Mouse (Mus musculus): Measurements from ENCODE around the gene Abi2.
"Not testable (repeated sequence)": the region's sequence is repeated elsewhere in the genome, so short reads cannot be mapped to it uniquely, and the experiment has no call there.

Gene Abi2

GRCm38 (mm10) chr1:60409168-60409828 lies at the start of gene Abi2:
TSS of gene Abi2 (plus strand) at chr1:60409619.
- DNase-seq (ENCODE audit: low spot score) = peak; percentile 94

- no peak for DNase-seq (ENCODE audit: low spot score)
Measured at GRCm38 (mm10) chr1:60361626-60362025, 47.8 kb upstream of the Abi2 start.

DNA sequence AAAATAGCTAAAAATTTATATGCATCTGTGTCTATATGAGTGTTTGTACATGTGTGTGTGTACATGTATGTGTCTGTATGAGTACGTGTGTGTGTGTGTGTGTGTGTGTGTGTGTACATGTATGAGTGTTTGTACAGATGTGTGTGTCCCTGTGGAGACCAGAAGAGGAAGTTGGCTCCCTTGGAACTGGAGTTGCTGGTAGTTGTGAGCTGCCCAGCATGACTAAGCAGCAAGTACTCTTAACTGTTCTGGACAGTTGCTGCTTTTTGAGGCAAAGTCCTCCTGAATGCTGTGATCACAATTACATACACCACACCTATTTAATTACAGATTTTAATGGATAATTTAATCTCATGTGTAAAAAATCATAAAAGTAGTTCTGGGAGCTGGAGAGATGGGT lies 32.9 kb upstream of the Abi2 start:
- no peak for DNase-seq (ENCODE audit: low spot score)

DNA sequence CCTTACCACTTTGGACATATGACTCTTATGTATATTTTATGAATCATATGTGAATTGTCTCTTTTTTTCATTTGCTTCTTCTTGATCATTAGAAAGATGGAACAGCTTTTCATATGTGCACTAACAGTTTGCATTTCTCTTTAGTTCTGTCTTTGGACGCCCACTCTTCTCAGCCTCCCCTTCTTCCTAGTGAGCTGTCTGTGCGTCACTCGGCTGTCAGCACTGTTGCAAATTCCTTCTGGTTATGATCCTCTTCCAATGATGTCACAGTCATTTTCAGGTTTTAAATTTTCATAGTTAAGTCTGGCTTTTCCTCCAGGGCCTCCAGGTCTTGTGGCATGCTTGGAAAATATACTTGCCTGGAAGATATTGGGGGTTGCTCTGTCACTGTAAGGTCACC lies 27.5 kb upstream of the Abi2 start:
- no peak for DNase-seq (ENCODE audit: low spot score)

DNA sequence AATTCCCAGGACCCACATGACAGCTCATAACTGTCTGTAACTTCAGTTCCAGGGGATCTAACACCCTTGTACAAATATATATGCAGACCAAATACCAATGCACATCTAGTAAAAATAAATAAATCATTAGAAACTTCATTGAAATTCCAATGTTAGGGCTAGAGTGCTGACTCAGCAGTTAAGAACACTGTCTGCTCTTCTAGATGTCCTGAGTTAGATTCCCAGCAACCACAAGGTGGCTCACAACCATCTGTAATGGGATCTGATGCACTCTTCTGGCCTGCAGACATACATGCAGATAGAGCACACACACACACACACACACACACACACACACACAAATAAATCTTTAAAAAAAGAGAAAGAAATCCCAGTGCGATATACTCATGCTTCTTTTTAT lies 4.6 kb upstream of the Abi2 start:
- no peak for DNase-seq (ENCODE audit: low spot score)

GRCm38 (mm10) chr1:60408501-60409167 lies 785 bp upstream of the Abi2 start:
- no peak for DNase-seq (ENCODE audit: low spot score)

GRCm38 (mm10) chr1:60409928-60410817 lies 754 bp downstream of the Abi2 start:
- DNase-seq (ENCODE audit: low spot score) = no peak

- no peak for DNase-seq (ENCODE audit: low spot score)
Measured at GRCm38 (mm10) chr1:60416724-60417123, 7.3 kb downstream of the Abi2 start.

GRCm38 (mm10) chr1:60423882-60424281 lies 14.5 kb downstream of the Abi2 start:
- DNase-seq (ENCODE audit: low spot score) = no peak

- DNase-seq (ENCODE audit: low spot score) = no peak
Measured at GRCm38 (mm10) chr1:60428341-60428740, 18.9 kb downstream of the Abi2 start.

DNA sequence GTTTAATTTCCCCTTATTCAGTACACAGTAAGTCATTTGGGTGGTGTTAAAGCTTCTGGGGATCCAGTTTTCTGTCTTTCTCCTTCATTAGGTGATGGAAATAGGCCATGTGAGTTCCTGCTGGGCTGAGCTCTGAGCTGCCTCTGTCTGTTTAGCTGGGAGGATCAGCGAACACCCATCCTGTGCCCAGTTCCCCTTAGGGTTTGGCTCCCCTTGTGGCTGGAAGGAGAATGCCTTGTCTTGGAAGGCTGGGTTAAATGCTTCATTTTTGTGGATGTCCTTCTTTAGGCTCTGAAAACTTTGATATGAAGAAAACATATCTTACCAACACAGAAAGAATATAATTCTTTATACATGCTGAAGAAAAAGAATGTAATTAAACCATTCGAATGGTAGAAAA lies 19.5 kb downstream of the Abi2 start:
- DNase-seq (ENCODE audit: low spot score) = no peak

GRCm38 (mm10) chr1:60431531-60431930 lies 22.1 kb downstream of the Abi2 start:
- DNase-seq (ENCODE audit: low spot score) = no peak

DNA sequence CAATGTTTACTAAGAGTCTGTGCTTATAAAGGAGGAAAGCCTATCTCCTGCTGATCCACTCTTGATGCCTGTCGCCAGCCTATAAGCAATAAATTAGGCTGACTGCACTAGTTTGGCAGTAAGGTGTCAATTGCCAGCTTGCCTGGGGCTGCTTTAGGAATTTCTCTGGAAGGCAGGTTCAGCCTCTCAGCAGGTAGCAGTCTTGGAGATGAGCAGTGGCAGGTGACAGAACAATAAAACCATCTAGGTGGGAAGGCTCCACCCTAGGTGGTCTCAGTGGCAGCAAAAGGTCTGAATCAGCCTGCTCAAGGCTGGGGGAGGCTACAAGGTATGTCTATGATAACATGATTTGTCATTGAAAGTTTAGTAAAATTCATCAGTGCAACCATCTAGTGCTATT lies 23.1 kb downstream of the Abi2 start:
- no peak for DNase-seq (ENCODE audit: low spot score)

DNA sequence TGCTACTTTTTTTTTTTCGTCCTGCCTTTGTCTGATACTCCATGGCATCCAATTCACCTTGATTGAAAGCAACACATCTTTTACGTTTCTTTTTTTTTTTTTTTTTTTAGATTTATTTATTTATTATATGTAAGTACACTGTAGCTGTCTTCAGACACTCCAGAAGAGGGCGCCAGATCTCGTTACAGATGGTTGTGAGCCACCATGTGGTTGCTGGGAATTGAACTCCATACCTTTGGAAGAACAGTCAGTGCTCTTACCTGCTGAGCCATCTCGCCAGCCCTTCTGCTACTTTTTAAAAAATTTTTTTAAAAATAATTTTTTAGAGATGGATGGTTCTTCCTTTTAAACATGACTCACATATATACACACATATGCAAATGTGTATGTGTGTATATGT lies 32.0 kb downstream of the Abi2 start:
- DNase-seq (ENCODE audit: low spot score) = not testable (repeated sequence)

DNA sequence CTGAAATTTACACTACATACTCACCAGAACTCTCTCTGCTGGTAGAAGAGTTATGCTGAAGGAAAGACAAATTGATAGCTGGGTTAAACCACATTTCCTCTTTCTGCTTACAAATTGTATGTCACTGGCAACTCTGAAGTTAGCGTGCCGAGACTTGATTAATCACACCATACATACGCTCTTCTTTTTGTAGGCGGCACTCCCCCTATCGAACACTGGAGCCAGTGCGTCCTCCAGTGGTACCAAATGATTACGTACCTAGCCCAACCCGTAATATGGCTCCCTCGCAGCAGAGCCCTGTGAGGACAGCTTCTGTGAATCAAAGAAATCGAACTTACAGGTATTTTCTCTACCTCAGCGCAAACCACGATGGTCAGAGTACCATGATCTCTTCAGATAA lies 37.6 kb downstream of the Abi2 start:
- no peak for DNase-seq (ENCODE audit: low spot score)

GRCm38 (mm10) chr1:60449896-60450295 lies 40.5 kb downstream of the Abi2 start:
- DNase-seq (ENCODE audit: low spot score) = no peak

GRCm38 (mm10) chr1:60460623-60461022 lies 51.2 kb downstream of the Abi2 start:
- DNase-seq (ENCODE audit: low spot score) = no peak

GRCm38 (mm10) chr1:60469491-60469890 lies 60.1 kb downstream of the Abi2 start:
- DNase-seq (ENCODE audit: low spot score) = no peak

GRCm38 (mm10) chr1:60470541-60470940 lies 61.1 kb downstream of the Abi2 start:
- no peak for DNase-seq (ENCODE audit: low spot score)

GRCm38 (mm10) chr1:60481561-60481960 lies 72.1 kb downstream of the Abi2 start:
- DNase-seq (ENCODE audit: low spot score) = no peak

GRCm38 (mm10) chr1:60482881-60483280 lies 73.5 kb downstream of the Abi2 start:
- DNase-seq (ENCODE audit: low spot score) = no peak

- DNase-seq (ENCODE audit: low spot score) = peak; percentile 5
Measured at GRCm38 (mm10) chr1:60485649-60486048, 76.2 kb downstream of the Abi2 start.

DNA sequence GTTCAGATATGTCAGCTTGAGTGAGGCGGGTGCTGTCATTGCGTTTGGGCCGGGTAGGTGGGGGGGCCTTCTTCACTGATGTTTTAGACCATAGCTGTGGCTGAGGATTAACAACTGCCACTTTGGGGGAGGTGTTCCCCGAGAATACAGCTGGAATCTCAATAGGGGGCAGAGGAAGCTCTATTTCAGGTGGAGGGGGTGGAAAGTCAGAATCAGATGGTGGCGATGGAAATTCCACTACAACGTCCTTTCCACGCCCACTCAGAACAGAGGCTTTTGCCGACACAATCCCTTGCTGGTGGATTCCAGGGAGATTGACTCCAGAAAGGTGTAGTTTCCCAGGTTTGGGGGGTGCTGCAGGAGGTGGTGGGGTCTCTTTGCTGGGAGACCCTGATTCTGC lies 79.2 kb downstream of the Abi2 start:
- no peak for DNase-seq (ENCODE audit: low spot score)

Measured in ovary, postnatal 36 days (tissue).